Mouse (Mus musculus): Measurements from ENCODE around the gene Vsig2. TPM values are rescaled to one million over a fixed set of nuclear protein-coding genes. Genes with fewer than 3 reads are reported as not detected.

Gene Vsig2
- total RNA-seq, 1 experiment from 2014 or later, result 5.8 TPM

- no peak for DNase-seq
Observed at GRCm38 (mm10) chr9:37536851-37537250, 2.2 kb upstream of the Vsig2 start.

GRCm38 (mm10) chr9:37537658-37538250 lies 1.3 kb upstream of the Vsig2 start:
- no peak for DNase-seq

DNA sequence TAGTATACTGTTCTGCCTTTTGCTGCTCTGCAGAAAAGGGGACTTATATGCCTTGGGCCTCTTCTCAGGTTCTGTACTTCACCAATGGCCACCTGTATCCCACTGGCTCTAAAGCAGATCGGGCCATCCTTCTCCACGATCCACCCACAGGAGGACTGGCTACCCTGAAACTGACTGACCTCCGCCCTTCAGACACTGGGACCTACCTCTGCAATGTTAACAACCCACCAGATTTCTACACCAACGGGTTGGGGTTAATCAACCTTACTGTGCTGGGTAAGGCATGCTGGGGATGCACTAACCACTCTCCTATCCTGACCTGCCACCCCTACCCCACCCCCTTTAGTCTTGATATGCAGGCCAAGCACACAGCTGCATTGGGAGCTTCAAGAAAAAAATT lies 1.2 kb downstream of the Vsig2 start:
- DNase-seq, result no peak

- DNase-seq, result no peak
Observed at GRCm38 (mm10) chr9:37540701-37541575, 1.9 kb downstream of the Vsig2 start.

GRCm38 (mm10) chr9:37541851-37542642 lies 3.0 kb downstream of the Vsig2 start:
- no peak for DNase-seq

DNA sequence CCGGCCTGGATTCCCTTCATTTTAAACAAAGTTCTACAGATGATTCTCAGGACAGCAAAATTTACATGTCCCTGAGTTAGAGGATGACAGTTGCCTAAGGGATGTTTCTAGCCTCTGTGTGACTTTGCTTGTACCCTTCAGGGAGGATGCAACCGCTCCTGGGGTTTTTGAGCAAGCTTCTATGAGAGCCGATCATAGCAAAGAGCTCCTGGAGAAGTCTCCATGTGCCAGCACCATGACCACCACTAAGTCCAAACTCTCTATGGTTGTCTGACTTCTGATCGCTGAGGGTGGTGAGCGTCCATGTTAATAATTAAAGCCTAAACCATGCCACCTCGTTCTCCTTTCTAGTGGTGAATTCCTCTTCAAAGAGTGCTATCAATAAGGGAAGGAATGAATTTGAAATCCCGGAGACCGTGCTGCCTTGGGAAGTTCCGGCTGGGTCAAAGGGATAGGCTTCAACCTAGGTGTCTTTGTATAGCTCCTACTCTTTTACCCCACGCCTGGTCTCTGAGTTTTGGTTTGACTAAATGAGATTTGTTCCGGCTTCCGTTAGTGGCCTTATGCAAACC lies 4.9 kb downstream of the Vsig2 start:
- DNase-seq, result no peak

GRCm38 (mm10) chr9:37544447-37545165 lies 5.6 kb downstream of the Vsig2 start:
- DNase-seq, result peak; percentile 73

DNA sequence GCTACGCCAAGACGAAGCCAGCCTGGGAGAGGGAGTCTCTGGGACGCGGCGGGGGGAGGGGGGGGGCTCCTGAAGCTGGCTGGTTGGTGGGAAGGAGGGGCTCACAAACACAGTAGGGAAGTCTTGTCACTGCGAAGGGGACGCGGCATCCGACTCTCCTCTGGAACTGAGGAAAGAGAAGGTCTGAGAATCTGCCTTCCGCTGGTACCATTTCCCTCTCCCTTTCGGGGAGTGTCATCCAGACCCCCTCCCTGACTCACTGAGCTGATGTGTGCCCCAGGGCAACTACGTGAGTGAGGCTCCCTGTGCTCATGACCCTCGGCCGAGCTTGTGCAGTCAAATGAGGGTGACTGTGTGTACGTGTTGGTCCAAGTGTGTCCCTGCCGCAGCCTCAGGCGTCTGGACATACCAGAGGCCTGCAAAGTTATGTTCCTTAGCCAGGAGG lies 6.1 kb downstream of the Vsig2 start:
- no peak for DNase-seq

- DNase-seq, result no peak
Observed at GRCm38 (mm10) chr9:37545847-37546452, 6.9 kb downstream of the Vsig2 start.

GRCm38 (mm10) chr9:37546889-37547288 lies 7.8 kb downstream of the Vsig2 start:
- no peak for DNase-seq

DNA sequence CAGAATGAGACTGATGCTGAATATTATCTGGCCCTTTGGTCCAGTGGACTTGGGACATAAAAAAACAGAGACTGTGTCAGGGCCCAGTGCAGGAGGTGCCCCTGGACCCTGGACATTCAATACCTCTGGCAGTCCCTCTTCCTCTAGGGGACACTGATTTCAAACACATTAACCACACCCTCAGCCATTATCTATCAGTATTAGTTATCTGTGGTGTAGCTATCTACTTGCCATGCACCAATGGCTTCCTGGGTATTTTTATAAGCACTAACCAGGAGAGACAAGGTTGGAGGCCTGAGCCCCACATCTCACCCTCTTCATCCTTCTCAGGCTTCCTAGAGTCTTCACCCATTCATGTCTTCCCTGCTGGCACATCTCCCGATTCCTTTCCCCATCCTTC lies 11.4 kb downstream of the Vsig2 start:
- DNase-seq, result no peak

DNA sequence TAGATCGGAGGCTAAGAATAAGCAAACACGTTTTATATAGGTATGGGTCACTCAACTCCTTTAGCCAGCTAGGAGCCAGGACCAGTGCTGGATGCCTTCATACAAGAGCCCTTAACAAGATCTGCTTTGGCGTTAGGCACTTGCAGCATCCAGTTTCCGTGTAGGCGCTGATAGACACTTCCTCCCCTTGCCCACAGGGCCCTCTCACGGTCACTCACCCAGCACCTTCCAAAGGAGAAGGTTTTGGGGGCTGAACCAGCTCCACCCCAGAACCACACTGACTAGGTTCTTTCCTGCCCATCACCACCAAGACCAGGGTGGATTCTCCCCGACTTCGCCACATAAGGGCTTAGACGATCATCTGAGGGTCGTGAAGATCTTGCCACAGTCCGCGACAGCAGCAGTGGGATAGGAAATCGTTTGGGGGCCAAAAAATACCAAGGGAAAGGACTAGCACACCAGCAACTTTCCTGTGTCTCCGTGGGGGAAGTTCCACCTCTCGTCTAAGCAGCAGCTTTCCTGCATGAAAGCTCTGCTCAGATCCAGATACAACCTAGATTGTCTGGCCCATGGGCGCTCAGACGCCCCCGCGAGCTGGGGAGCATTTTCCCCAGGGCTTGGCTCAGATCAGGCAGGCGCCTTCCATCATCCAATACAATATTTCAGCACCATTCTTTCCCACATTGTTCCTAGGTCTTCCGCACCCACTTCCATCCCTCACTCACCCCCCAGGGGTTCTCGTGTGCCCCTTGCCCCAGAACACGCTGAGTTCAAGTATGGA lies 12.9 kb downstream of the Vsig2 start:
- DNase-seq, result no peak

GRCm38 (mm10) chr9:37552536-37553293 lies 13.7 kb downstream of the Vsig2 start, which contains the start of gene Nrgn:
Gene Nrgn (minus strand): TSS chr9:37552904.
- peak; percentile 75 for DNase-seq

- DNase-seq, result no peak
Observed at GRCm38 (mm10) chr9:37554279-37554678, 15.2 kb downstream of the Vsig2 start.

DNA sequence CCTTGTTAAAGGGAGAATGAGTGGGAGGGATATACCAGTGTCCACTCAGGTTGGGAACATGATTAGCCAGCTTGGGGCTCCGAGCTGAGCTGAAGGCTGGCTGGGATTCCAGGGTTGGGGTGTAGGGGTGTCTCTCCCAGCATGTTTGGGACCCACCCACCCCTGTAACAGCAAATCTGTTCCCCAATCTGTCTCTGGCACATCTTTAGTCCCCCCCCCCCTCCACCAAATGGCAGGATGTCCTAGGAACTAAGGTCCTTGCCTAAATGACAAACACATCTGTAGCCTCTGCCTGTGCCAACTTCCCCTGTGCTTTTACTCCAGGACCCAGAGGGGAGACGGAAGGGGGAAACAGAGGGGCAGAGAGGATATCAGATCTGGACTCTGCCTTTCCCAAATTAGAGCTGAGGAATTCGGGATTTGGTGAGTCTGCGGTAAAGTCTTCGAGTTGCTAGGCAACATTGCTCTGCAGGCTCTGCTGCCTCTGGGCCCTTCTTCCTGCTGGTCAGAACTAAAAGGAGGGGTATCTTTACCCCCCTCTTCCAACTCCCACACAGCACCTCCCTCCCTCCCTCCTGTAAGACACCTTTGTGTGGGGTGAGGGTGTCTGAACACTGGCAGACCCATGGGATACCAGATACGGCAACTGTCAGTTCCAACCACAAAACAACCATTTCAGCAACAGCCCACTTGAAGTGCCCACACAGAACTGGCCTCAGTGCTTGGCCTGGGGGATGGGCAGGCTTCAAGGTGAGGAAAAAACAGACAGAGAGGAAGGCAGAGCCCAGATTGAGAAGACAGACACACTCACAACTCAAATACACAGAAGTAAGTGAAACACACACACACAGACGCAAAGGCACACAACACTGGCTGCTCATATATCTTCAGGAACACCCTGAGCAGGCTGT lies 16.0 kb downstream of the Vsig2 start, which contains the start of gene Siae:
Gene Siae, plus strand, starts transcription at position 861 of the 911 bp plus-strand sequence.
- DNase-seq, result no peak

GRCm38 (mm10) chr9:37556366-37556765 lies 17.3 kb downstream of the Vsig2 start:
- no peak for DNase-seq

- no peak for DNase-seq
Observed at GRCm38 (mm10) chr9:37560617-37561016, 21.6 kb downstream of the Vsig2 start.

- DNase-seq, result no peak
Observed at GRCm38 (mm10) chr9:37563805-37564204, 24.8 kb downstream of the Vsig2 start.

Measured in adrenal gland, postnatal 25 days (tissue).